Mouse (Mus musculus): Measurements from ENCODE around the gene Gng4. TPM values are rescaled to one million over a fixed set of nuclear protein-coding genes. Genes with fewer than 3 reads are reported as not detected.
"Not testable (repeated sequence)": the region's sequence is repeated elsewhere in the genome, so short reads cannot be mapped to it uniquely, and the experiment has no call there.

The Gng4 gene
- polyA plus RNA-seq, 1 experiment: 1.6 TPM

- no peak for DNase-seq
- TF ChIP-seq POLR2A (IDR thresholded peaks at IDR 0.05; ENCODE audit: control insufficient read depth, extremely low read depth, insufficient read depth, low read length, poor library complexity) (no peak), CTCF (IDR thresholded peaks at IDR 0.05; ENCODE audit: borderline replicate concordance, control insufficient read depth, extremely low read depth, insufficient read depth, low read length, poor library complexity) (no peak)
- Histone ChIP-seq H3K27me3 (ENCODE audit: control insufficient read depth, insufficient read depth, low read length) (no peaks in the 10 kb centered on the region; the same call in 1 of the 2 replicates), H3K36me3 (ENCODE audit: control insufficient read depth, insufficient read depth, low read length) (no peaks in the 10 kb centered on the region), H3K27ac (ENCODE audit: control insufficient read depth, insufficient read depth, low read length) (no peak overlapping the region), H3K4me3 (ENCODE audit: control insufficient read depth, insufficient read depth, low read length) (no peak overlapping the region), H3K4me1 (replicated peaks; ENCODE audit: control insufficient read depth, insufficient read depth, low read length) (peaks cover 15% of the 10 kb centered on the region)
- WGBS: 92% methylated on average over 6 of the region's 6 CpGs
Measured at GRCm38 (mm10) chr13:13786971-13787370, 3.1 kb downstream of the Gng4 start.

DNA sequence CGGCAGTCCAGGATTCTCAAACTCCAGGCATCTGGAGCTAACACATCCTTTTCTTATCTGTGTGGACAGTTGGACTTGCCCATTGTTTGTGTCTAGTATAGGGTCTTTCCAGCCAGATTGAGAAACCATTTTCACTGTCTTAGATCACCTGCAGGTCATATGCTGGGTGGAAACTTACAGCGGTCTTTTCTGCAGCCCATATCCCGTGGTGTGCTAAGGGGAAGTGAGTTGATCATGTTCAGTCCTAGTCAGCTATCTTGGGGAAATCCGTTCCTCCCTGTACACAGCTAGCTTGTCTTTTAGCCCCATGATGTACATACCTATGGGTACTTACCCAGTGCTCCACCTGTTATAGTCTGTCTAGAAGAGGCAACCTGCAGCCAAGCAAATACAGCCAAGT is 4.2 kb downstream of the Gng4 start:
- Histone ChIP-seq H3K27ac (ENCODE audit: control insufficient read depth, insufficient read depth, low read length) (no peak overlapping the region), H3K27me3 (ENCODE audit: control insufficient read depth, insufficient read depth, low read length) (no peaks in the 10 kb centered on the region; the same call in 1 of the 2 replicates), H3K4me1 (replicated peaks; ENCODE audit: control insufficient read depth, insufficient read depth, low read length) (peaks cover 15% of the 10 kb centered on the region), H3K36me3 (ENCODE audit: control insufficient read depth, insufficient read depth, low read length) (no peaks in the 10 kb centered on the region), H3K4me3 (ENCODE audit: control insufficient read depth, insufficient read depth, low read length) (no peak overlapping the region)
- DNase-seq: no peak
- TF ChIP-seq POLR2A (IDR thresholded peaks at IDR 0.05; ENCODE audit: control insufficient read depth, extremely low read depth, insufficient read depth, low read length, poor library complexity) (no peak), CTCF (IDR thresholded peaks at IDR 0.05; ENCODE audit: borderline replicate concordance, control insufficient read depth, extremely low read depth, insufficient read depth, low read length, poor library complexity) (no peak)
- 65% methylated on average over 4 of the region's 4 CpGs for WGBS

DNA sequence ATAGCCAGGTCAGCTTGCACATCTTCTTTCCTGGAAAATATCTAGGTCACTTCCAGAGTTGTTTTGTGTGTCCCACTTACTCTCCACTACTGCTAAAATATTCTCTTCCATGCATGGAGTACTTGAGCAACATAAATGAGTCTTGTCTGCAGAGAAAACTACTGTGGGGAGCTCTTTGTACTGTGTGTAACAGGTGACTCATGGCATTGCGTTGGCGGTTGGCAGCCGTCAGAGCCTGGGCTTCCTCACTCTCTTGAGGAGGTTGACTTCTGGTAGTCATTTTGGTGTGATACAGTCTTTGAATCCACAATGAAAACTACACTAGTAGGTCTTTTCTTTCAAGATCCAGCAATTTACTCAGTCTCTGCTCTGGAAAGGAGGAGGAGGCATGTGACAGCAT is 8.1 kb downstream of the Gng4 start:
- no peaks in the 10 kb centered on the region for H3K4me1 ChIP-seq (replicated peaks; ENCODE audit: control insufficient read depth, insufficient read depth, low read length)
- 90% methylated on average over 3 of the region's 3 CpGs for WGBS

GRCm38 (mm10) chr13:13795166-13795832 is 11.4 kb downstream of the Gng4 start:
- Histone ChIP-seq H3K4me1 (replicated peaks; ENCODE audit: control insufficient read depth, insufficient read depth, low read length) (no peaks in the 10 kb centered on the region), H3K36me3 (ENCODE audit: control insufficient read depth, insufficient read depth, low read length) (no peaks in the 10 kb centered on the region), H3K4me3 (ENCODE audit: control insufficient read depth, insufficient read depth, low read length) (no peak overlapping the region), H3K27ac (ENCODE audit: control insufficient read depth, insufficient read depth, low read length) (no peak overlapping the region), H3K27me3 (ENCODE audit: control insufficient read depth, insufficient read depth, low read length) (no peaks in the 10 kb centered on the region)
- DNase-seq: no peak
- TF ChIP-seq POLR2A (IDR thresholded peaks at IDR 0.05; ENCODE audit: control insufficient read depth, extremely low read depth, insufficient read depth, low read length, poor library complexity) (no peak), CTCF (IDR thresholded peaks at IDR 0.05; ENCODE audit: borderline replicate concordance, control insufficient read depth, extremely low read depth, insufficient read depth, low read length, poor library complexity) (no peak)
- WGBS: 41% methylated on average over 5 of the region's 5 CpGs

More for the DNA sequence above, 8.1 kb downstream of the Gng4 start:
- Histone ChIP-seq H3K36me3 (ENCODE audit: control insufficient read depth, insufficient read depth, low read length) (no peaks in the 10 kb centered on the region), H3K27me3 (ENCODE audit: control insufficient read depth, insufficient read depth, low read length) (no peaks in the 10 kb centered on the region), H3K4me3 (ENCODE audit: control insufficient read depth, insufficient read depth, low read length) (no peak overlapping the region), H3K27ac (ENCODE audit: control insufficient read depth, insufficient read depth, low read length) (no peak overlapping the region)
- DNase-seq: no peak
- TF ChIP-seq POLR2A (IDR thresholded peaks at IDR 0.05; ENCODE audit: control insufficient read depth, extremely low read depth, insufficient read depth, low read length, poor library complexity) (no peak), CTCF (IDR thresholded peaks at IDR 0.05; ENCODE audit: borderline replicate concordance, control insufficient read depth, extremely low read depth, insufficient read depth, low read length, poor library complexity) (no peak)

GRCm38 (mm10) chr13:13796082-13796481 is 12.2 kb downstream of the Gng4 start:
- no peak overlapping the region for H3K27ac ChIP-seq (ENCODE audit: control insufficient read depth, insufficient read depth, low read length)
- no peaks in the 10 kb centered on the region for H3K36me3 ChIP-seq (ENCODE audit: control insufficient read depth, insufficient read depth, low read length)
- no peaks in the 10 kb centered on the region for H3K27me3 ChIP-seq (ENCODE audit: control insufficient read depth, insufficient read depth, low read length)
- TF ChIP-seq CTCF (IDR thresholded peaks at IDR 0.05; ENCODE audit: borderline replicate concordance, control insufficient read depth, extremely low read depth, insufficient read depth, low read length, poor library complexity) (no peak), POLR2A (IDR thresholded peaks at IDR 0.05; ENCODE audit: control insufficient read depth, extremely low read depth, insufficient read depth, low read length, poor library complexity) (no peak)
- 94% methylated on average over 1 of the region's 1 CpGs for WGBS
- no peaks in the 10 kb centered on the region for H3K4me1 ChIP-seq (replicated peaks; ENCODE audit: control insufficient read depth, insufficient read depth, low read length)
- no peak for DNase-seq
- no peak overlapping the region for H3K4me3 ChIP-seq (ENCODE audit: control insufficient read depth, insufficient read depth, low read length)

DNA sequence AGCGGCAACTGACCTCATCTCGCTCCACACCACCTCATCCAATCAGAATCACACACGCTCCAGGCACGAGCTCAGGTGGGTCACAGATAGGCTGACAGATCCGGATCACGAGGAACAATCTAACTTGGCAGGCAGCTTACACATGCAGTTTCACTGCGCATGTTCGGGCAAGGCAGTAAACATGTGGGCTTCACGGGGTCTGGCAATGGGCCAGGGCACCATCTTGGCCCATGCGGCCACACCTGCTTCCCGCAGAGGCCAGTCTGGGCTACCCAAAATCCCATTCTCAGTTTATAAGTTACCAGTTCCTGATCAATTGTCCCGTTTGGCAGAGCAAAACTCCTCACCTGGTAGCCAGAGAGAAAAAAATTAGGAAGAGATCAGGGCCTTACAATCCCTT is 14.0 kb downstream of the Gng4 start:
- not testable (repeated sequence) for H3K36me3 ChIP-seq (ENCODE audit: control insufficient read depth, insufficient read depth, low read length); H3K4me3 ChIP-seq (ENCODE audit: control insufficient read depth, insufficient read depth, low read length); H3K27ac ChIP-seq (ENCODE audit: control insufficient read depth, insufficient read depth, low read length); H3K27me3 ChIP-seq (ENCODE audit: control insufficient read depth, insufficient read depth, low read length); H3K4me1 ChIP-seq (replicated peaks; ENCODE audit: control insufficient read depth, insufficient read depth, low read length); DNase-seq
- WGBS: 92% methylated on average over 12 of the region's 12 CpGs

- H3K36me3 ChIP-seq (ENCODE audit: control insufficient read depth, insufficient read depth, low read length): no peaks in the 10 kb centered on the region
- no peak for DNase-seq
- TF ChIP-seq CTCF (IDR thresholded peaks at IDR 0.05; ENCODE audit: borderline replicate concordance, control insufficient read depth, extremely low read depth, insufficient read depth, low read length, poor library complexity) (no peak), POLR2A (IDR thresholded peaks at IDR 0.05; ENCODE audit: control insufficient read depth, extremely low read depth, insufficient read depth, low read length, poor library complexity) (no peak)
- no peak overlapping the region for H3K27ac ChIP-seq (ENCODE audit: control insufficient read depth, insufficient read depth, low read length)
- H3K4me1 ChIP-seq (replicated peaks; ENCODE audit: control insufficient read depth, insufficient read depth, low read length): no peaks in the 10 kb centered on the region
- no peaks in the 10 kb centered on the region for H3K27me3 ChIP-seq (ENCODE audit: control insufficient read depth, insufficient read depth, low read length)
- H3K4me3 ChIP-seq (ENCODE audit: control insufficient read depth, insufficient read depth, low read length): no peak overlapping the region
- 95% methylated on average over 8 of the region's 8 CpGs for WGBS
Measured at GRCm38 (mm10) chr13:13798775-13799174, 14.9 kb downstream of the Gng4 start.

All from thymus, adult 2 months (tissue).